Mouse (Mus musculus) lung, postnatal 0 days (tissue): ENCODE data around the gene Mrpl2. TPM values are rescaled to one million over a fixed set of nuclear protein-coding genes. Genes with fewer than 3 reads are reported as not detected.
A peak's percentile ranks its signal among the peaks of the same experiment; 100 is the strongest.

Experiments used
- ATAC-seq: fragments of 200-750 bp; cut with Nextera tagmentation; 2 replicates; pipeline ENCODE4 v1.8.0; 2017; ENCODE audit warnings: moderate library complexity
- DNase-seq: peaks from one replicate; pipeline ENCODE4 v3.0.0-alpha.2; 2016; ENCODE audit warnings: low spot score
- H3K27ac ChIP-seq: fragments of 300-500 bp; sonication (generic); 2 replicates; pipeline ENCODE4 v1.5.1; 2014; ENCODE audit warnings: antibody characterized with exemption, mild to moderate bottlenecking, low read length, mixed read lengths
- H3K27me3 ChIP-seq: fragments of 300-500 bp; sonication (generic); replicated peaks from 2 replicates; pipeline ENCODE4 v1.6.1; 2014; ENCODE audit warnings: low read length, mixed read lengths; ENCODE audit not compliant: insufficient read depth
- H3K36me3 ChIP-seq: fragments of 300-500 bp; sonication (generic); 2 replicates; pipeline ENCODE4 v1.6.1; 2014; ENCODE audit warnings: low read length, mixed read lengths; ENCODE audit not compliant: insufficient read depth
- H3K4me1 ChIP-seq: fragments of 300-500 bp; sonication (generic); 2 replicates; pipeline ENCODE4 v1.6.1; 2014; ENCODE audit warnings: antibody characterized with exemption, low read depth, low read length, mixed read lengths; ENCODE audit not compliant: insufficient read depth
- H3K4me2 ChIP-seq: fragments of 300-500 bp; sonication (generic); replicated peaks from 2 replicates; pipeline ENCODE4 v1.6.1; 2014; ENCODE audit warnings: low read depth, mild to moderate bottlenecking, low read length, moderate library complexity, mixed read lengths
- H3K4me3 ChIP-seq: fragments of 300-500 bp; sonication (generic); 2 replicates; pipeline ENCODE4 v1.5.1; 2014; ENCODE audit warnings: low read depth, low read length
- H3K9ac ChIP-seq: fragments of 300-500 bp; sonication (generic); replicated peaks from 2 replicates; pipeline ENCODE4 v1.6.1; 2014; ENCODE audit warnings: low read depth, mild to moderate bottlenecking
- H3K9me3 ChIP-seq: fragments of 300-500 bp; sonication (generic); 2 replicates; pipeline ENCODE4 v1.6.1; 2016; ENCODE audit warnings: low read length, mixed read lengths
- CTCF ChIP-seq: IDR thresholded peaks from 2 replicates; pipeline ENCODE4 v1.5.1; 2016; ENCODE audit warnings: antibody characterized with exemption, mild to moderate bottlenecking
- EP300 ChIP-seq: IDR thresholded peaks from 2 replicates; pipeline ENCODE4 v1.6.1; 2016; ENCODE audit warnings: antibody characterized with exemption, mild to moderate bottlenecking, control low read depth
- WGBS: fragments of 180-500 bp; shearing (Covaris S2); extraction: QIAGEN DNeasy Blood & Tissue Kit; methylation state at CpG from one replicate; pipeline ENCODE4 v1.1.7; 2014; 5-methylcytosine and 5-hydroxymethylcytosine counted together
- polyA plus RNA-seq: library from polyadenylated mRNA; unstranded; fragments of >200 nt; fragmentation: Nextera tagmentation; extraction: Ambion mirVana; gene quantifications from 2 replicates; pipeline ENCODE4 v1.2.1, GENCODE M21; 2015

Mrpl2 gene
- polyA plus RNA-seq, 1 experiment from 2014 or later: 88.6 TPM

- no peak overlapping the region for H3K9ac ChIP-seq
- WGBS: 66% methylated on average over 5 of the region's 5 CpGs
- ATAC-seq (no peak), DNase-seq (no peak)
- H3K4me3 ChIP-seq: no peak overlapping the region
- no peak overlapping the region for H3K4me2 ChIP-seq
- peaks cover 5% of the 10 kb centered on the region; the same call in 1 of the 2 replicates for H3K4me1 ChIP-seq
- 0 out of 2 replicates have a peak overlapping the region, but pooled peaks have one; percentile 26 for H3K27ac ChIP-seq
- no peaks in the 10 kb centered on the region for H3K9me3 ChIP-seq
- H3K27me3 ChIP-seq: no peaks in the 10 kb centered on the region
- no peak for TF ChIP-seq CTCF
- TF ChIP-seq EP300: no peak
- H3K36me3 ChIP-seq: no peaks in the 10 kb centered on the region
These were observed 40.9 kb upstream of the Mrpl2 start for GRCm38 (mm10) chr17:46605126-46605525.

GRCm38 (mm10) chr17:46605987-46606386 is 40.0 kb upstream of the Mrpl2 start:
- H3K27ac ChIP-seq: no peak overlapping the region
- TF ChIP-seq EP300 (no peak), CTCF (no peak)
- no peaks in the 10 kb centered on the region for H3K27me3 ChIP-seq
- no peaks in the 10 kb centered on the region for H3K9me3 ChIP-seq
- H3K9ac ChIP-seq: no peak overlapping the region
- 54% methylated on average over 12 of the region's 12 CpGs for WGBS
- H3K36me3 ChIP-seq: no peaks in the 10 kb centered on the region
- DNase-seq (no peak), ATAC-seq (peak; percentile 20; the same call in 1 of the 2 replicates)
- no peak overlapping the region for H3K4me2 ChIP-seq
- peaks cover 5% of the 10 kb centered on the region; the same call in 1 of the 2 replicates for H3K4me1 ChIP-seq
- no peak overlapping the region for H3K4me3 ChIP-seq

GRCm38 (mm10) chr17:46609721-46610514 is 36.1 kb upstream of the Mrpl2 start:
- Histone ChIP-seq H3K4me1 (peaks cover 21% of the 10 kb centered on the region), H3K9ac (no peak overlapping the region), H3K27me3 (no peaks in the 10 kb centered on the region), H3K4me3 (peak overlapping the region; percentile 16; the same call in 1 of the 2 replicates), H3K9me3 (no peaks in the 10 kb centered on the region), H3K27ac (peak overlapping the region; percentile 90), H3K4me2 (peak overlapping the region; percentile 52), H3K36me3 (no peaks in the 10 kb centered on the region)
- no peak for TF ChIP-seq CTCF
- no peak; the same call in 1 of the 2 replicates for TF ChIP-seq EP300
- DNase-seq (peak; percentile 90), ATAC-seq (peak; percentile 95)
- 28% methylated on average over 15 of the region's 15 CpGs for WGBS

GRCm38 (mm10) chr17:46611316-46611715 is 34.7 kb upstream of the Mrpl2 start:
- Histone ChIP-seq H3K4me2 (no peak overlapping the region), H3K36me3 (no peaks in the 10 kb centered on the region), H3K9me3 (no peaks in the 10 kb centered on the region), H3K4me3 (no peak overlapping the region), H3K9ac (no peak overlapping the region), H3K27ac (peak overlapping the region; percentile 82; the same call in 1 of the 2 replicates), H3K4me1 (peaks cover 18% of the 10 kb centered on the region), H3K27me3 (no peaks in the 10 kb centered on the region)
- no peak for ATAC-seq
- TF ChIP-seq CTCF: no peak
- TF ChIP-seq EP300: no peak
- DNase-seq: no peak
- 91% methylated on average over 6 of the region's 6 CpGs for WGBS

- Histone ChIP-seq H3K27me3 (no peaks in the 10 kb centered on the region), H3K9ac (no peak overlapping the region), H3K4me2 (no peak overlapping the region), H3K36me3 (no peaks in the 10 kb centered on the region), H3K4me1 (peaks cover 23% of the 10 kb centered on the region), H3K9me3 (no peaks in the 10 kb centered on the region), H3K4me3 (no peak overlapping the region), H3K27ac (peak overlapping the region; percentile 82)
- TF ChIP-seq CTCF (no peak), EP300 (no peak)
- 41% methylated on average over 2 of the region's 2 CpGs for WGBS
- DNase-seq: no peak
- ATAC-seq: no peak
These were observed 33.8 kb upstream of the Mrpl2 start for GRCm38 (mm10) chr17:46612189-46612588.

GRCm38 (mm10) chr17:46612820-46613219 is 33.2 kb upstream of the Mrpl2 start:
- peak overlapping the region; percentile 82 for H3K27ac ChIP-seq
- 22% methylated on average over 4 of the region's 4 CpGs for WGBS
- DNase-seq: peak; percentile 64
- H3K36me3 ChIP-seq: no peaks in the 10 kb centered on the region
- H3K9ac ChIP-seq: no peak overlapping the region
- peaks cover 30% of the 10 kb centered on the region for H3K4me1 ChIP-seq
- no peaks in the 10 kb centered on the region for H3K9me3 ChIP-seq
- H3K4me2 ChIP-seq: 0 out of 2 replicates have a peak overlapping the region, but pooled peaks have one; percentile 8
- TF ChIP-seq EP300: no peak
- H3K27me3 ChIP-seq: no peaks in the 10 kb centered on the region
- H3K4me3 ChIP-seq: no peak overlapping the region
- peak; percentile 34 for ATAC-seq
